Mouse (Mus musculus): ENCODE data around the gene Cdc45.
"Not testable (repeated sequence)": the region's sequence is repeated elsewhere in the genome, so short reads cannot be mapped to it uniquely, and the experiment has no call there.

Gene Cdc45

DNA sequence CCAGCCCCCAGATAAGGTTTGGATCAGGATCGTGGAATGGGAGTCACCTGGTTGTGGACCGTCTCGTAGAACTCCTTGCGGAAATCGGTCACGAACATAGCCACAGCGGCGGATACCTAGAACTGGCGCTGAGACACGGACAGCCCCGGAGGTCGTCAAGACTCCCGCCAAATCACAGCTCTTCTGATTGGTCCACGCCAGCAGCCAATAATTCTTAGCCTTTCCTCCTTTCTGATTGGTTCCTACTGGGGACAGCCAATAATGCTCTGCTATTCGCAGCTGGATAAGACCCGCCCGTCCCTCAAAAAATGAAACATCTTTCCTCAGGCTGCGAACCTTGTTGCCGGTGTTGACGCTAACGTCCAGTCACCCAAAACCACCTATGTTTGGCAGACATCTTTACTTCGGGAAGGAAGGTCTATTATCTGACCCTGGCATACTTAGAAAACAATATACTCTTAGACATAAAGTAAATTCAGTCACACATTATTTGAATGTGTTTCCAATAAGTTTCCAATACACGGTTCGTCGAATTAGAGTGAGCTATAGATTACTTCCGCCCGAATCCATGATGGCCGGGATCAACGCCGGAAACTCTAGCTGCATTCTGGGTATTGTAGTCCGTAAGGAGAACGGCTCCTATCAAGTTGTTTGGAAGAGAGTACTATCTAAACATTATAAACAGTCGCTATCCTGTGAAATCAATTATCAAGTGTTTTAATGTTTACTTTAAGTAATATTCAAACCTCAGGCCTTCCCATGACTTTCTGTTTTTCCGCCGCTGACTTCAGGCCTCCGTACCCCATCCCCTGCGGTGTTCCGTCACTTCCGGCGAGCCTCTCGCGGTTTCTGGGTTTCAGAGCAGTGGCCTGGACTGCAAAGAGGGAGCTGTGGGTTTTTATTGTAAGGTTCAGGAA lies at the start of gene Cdc45, which contains the start of gene Ufd1:
Cdc45 (minus strand) TSS at position 520 of the 917 bp plus-strand sequence.
Ufd1 (plus strand) TSS at position 312 of the 917 bp plus-strand sequence.
- DNase-seq (ENCODE audit: low spot score), result peak; percentile 88

DNA sequence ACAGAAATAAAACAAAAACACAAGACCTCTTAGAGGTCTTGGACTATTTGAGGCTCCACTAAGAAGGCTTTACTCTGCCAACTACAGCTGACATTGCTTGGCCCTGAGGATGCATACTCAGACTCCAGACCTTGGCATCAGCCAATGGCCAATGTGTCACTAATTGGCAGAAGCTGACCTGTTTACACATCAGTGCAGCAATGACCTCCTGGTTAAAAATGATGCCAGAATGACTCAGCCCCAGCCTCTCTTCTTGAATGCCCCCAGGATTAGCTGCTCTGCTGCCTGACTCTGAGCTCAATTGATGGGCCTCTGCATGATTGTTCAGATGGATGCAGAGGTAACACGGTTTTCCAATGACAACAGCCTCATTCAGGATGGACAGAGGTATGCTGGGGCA lies 48.4 kb upstream of the Cdc45 start:
- no peak for DNase-seq (ENCODE audit: low spot score)

DNA sequence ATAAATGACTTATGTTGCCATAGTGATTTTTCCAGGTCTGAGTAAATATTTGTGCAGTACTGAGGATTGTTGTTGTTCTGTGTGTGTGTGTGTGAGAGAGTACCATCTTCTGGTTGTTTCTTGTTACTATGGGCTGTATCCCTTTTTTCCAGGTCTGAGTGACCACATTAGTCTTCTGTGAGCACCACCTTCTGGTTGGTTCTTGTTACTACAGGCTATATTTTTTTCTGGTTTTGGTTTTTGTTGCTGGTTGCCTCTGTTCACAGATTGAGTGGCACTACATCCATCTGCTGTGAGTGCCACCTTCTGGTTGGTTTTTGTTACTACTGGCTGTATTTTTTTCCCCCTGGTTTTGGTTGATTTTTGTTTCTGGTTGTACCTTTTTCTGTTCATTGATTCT lies 46.8 kb upstream of the Cdc45 start:
- DNase-seq (ENCODE audit: low spot score), result no peak

DNA sequence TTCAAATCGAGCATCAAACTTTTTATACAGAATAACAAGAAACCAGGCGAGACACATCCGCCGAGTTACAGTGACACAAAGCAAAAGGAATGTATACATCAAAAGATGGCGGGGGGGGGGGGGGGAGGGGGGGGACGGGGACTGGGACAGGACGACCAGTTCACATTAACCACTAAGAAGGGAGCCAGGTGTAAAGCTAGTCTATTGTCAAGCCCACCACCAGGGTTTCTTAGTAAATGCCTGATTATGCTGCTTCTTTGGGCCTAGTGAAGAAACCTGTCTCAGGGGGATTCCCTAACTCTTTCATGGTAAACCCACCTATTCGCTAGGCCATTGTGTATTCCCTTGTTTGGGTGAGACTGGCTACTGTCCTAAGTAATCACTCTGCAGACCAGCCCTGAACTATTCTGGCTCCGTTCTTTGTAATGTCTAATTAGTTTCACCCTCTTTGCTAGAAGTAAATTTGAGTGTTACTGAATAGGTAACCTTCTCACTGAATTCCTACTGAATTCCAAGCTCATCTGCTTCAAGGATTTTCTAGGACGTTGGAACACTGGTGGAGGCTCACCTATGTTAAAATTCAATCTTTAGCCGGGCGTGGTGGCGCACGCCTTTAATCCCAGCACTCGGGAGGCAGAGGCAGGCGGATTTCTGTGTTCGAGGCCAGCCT lies 37.9 kb upstream of the Cdc45 start:
- not testable (repeated sequence) for DNase-seq (ENCODE audit: low spot score)

DNA sequence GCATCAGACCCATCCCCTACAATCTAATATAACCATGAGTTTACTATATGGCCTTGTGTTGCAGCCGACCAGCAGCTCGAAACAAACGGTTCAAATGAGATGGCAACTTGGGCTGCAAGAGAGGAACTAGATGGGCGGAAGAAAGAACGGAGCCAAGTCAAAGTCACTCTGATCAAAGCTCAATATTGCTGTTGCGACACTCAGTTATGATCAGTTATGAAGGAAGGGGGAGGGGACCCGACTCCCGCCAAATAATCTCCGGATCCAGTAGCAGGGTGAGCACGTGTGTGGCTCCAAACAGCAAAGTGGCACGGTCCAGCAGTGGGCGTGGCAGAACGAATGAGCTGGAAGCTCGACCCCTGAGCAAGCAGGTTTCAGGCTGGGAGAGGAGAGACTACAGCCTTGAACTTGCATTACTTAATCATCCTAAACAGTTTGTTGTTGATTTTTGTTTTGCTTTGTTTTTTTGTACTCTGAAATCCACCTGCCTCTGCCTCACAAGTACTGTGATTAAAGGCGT lies 34.6 kb upstream of the Cdc45 start:
- DNase-seq (ENCODE audit: low spot score), result no peak

DNA sequence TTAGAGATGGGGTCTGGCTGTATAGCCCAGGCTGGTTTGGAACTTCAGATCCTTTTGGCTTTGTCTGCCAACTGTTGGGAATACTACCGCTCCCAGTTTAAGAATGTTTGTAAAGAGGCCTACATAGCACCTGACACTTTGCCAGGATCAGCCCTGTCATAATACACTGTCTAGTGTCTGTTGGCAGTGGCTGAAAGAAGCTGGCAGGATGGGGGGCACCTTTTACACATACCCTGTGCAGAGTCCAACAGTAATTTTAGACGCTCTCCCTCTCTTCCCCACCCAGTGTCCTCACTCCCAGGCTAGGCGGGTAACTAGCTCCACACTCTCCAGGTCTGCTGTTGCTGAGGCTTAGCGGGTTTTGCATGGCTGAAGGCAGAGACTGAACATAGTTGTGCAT lies 26.6 kb upstream of the Cdc45 start:
- DNase-seq (ENCODE audit: low spot score), result no peak

DNA sequence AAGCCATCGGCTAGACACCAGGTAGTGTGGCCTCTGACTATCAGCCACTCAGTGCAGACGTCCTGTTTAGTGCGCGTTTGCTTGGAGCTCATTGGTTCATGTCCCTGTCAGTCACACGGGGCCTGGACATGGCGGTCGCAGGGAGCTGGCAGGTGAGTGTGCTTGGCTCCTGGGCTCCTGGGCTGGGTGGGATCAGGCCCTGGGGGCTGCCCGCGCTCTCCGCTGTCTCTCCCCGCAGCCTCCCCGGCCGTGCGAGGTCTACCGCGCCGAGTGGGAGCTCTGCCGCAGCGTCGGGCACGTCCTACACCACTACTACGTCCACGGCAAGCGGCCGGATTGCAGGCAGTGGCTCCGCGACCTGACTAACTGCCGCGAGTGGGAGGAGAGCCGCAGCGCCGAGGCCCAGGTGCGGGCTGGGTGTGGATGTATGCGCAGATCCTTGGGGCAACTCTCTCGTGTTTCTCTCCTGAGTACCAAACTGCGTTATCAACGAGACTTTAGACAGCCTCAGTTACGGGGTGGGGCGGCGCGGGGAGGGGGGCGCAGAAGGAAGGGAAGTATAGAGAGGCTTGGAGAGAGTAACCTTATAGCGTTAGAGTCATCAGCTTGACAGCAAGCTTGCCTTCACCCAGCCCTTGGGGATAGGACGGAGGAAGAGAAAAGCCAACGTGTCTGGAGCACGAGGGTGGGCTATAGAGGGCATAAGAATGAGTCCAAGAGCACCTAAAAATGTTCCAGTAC lies 24.9 kb upstream of the Cdc45 start, which contains the start of the genes 2510002D24Rik and Gm28539:
2510002D24Rik (plus strand) TSS at position 111 of the 741 bp plus-strand sequence.
Gm28539 (plus strand) TSS at position 117 of the 741 bp plus-strand sequence.
- peak; percentile 92 for DNase-seq (ENCODE audit: low spot score)

DNA sequence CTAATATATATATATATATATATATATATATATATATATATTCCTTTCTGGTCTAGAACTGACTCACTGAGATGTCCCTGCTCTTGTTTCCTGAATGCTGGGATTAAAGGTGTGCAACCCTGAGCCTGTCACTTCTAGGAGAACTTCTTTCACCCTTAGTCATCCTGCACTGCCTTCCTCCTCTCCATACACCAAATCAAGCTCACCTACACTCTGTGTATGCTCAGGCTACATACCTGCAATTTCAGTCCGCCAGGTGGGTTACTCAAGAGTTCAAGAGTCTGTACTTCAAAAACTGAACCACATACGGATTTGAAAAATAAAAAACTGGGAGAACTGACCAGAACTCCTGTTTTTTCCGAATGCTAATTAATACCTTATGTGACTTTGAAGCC lies 24.3 kb upstream of the Cdc45 start:
- DNase-seq (ENCODE audit: low spot score), result no peak

DNA sequence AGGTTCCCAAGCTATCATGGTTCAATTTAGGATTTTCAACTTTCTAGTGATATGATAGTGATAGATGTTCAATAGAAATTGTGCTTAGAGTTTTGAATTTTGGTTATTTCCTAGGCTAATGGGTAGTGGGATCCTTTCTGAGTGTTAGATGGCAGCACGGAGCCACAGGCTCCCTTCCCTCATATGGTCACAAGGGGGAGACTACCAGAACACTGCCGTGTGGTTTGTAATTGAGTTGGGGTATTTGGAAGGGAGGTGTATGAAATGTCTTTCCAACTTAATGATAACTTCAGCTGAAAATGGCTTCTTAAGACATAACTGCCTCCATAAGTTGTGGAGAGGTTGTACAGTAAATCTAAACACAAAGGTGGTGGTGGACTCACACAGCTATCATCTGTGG lies 21.7 kb upstream of the Cdc45 start:
- DNase-seq (ENCODE audit: low spot score), result no peak

DNA sequence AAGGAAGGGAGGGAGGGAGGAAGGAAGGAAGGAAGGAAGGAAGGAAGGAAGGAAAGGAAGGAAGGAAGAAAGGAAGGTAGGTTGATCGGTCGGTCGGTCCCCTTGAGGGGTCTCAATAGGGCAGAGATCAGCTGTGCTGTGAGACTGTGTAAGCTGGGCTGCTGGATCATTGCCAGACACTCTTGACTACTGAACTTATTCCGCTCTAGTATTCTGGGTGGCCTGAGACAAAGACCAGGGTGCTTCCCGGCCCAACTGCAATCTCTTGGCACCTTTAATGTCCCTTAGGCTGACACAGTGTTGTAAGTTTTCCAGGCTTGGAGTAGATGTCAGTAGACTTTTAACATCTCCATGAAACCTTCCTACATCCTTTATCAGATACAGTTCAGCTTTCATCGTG lies 17.3 kb upstream of the Cdc45 start:
- no peak for DNase-seq (ENCODE audit: low spot score)

DNA sequence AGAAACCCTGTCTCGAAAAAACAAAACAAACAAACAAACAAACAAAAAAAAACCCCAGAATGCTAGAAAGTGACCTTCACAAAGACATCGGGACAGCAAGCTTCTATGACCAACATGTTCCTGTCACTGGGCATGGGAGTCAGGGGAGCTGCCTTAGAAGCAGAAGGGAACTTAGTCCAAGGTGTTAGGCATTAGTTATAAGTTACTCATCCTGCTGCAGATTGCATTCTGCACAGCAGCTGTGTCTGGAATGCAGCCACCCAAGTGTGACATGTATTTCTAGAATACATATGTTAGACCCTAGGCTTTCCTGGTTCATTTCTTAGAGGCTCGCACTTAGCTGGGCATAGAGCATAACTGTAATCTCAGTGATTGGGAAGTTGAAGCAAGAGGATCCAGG lies 16.8 kb upstream of the Cdc45 start:
- DNase-seq (ENCODE audit: low spot score), result no peak

DNA sequence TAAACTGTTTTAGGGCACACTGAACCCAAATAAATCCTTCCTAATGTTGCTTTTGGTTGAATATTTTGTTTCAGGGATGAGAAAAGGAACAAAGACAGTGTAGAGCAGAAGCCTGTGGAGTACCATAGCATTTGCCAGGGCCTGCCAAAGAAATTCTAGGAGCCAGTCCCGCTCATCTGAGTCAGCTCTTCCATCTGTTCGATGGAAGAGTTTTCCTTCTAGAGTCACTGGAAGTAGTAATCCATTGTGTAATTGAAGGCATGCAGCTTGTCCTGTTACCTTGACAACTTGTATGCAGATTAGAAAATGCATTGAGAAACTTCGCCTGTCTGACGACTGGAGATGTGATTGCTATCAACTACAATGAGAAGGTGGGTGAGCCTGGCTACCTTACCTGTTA lies 11.1 kb upstream of the Cdc45 start:
- DNase-seq (ENCODE audit: low spot score), result no peak

DNA sequence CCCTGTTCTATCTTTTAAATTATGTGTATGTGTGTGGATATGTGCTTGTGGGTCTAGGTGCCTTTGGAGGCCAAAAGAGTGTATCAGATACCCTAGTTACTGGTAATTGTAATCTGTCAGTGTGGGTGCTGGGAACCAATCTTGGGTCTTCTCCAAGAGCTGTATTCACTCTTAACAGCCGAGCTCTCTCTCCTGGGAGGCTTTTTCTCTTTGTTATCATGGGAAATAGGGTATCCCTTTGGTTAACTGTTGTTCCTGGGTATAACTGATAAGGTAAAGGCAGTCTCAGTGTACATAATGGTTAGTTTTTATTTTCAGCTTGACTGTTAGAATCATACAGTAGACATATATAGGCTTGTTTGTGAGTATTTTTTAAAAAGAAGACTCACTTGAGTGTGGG lies 10.6 kb upstream of the Cdc45 start:
- no peak for DNase-seq (ENCODE audit: low spot score)

DNA sequence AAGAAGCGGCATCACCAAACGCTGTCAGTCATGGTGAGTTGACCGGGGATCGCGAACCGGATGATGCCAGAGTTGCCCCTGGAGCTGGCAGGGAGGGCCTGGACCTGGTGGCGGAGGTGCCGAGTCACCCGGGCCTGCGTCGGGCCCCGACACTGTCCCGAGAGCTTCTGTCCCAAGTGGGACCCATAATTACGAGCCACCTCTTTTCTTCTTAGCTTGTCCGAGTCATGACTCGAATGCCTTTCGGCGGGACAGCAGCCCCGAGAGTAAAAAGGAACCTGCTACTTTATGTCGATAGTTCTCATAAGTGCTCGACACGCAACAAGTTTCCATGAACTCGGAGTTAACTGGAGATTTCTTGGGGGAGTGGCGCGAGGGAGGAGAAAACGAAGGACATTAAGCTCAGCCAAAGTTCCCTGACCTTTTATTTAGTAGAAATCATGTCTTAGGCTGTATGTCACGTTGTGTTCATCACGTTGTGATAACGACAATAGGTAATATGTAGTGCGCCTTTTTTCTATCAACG lies 661 bp upstream of the Cdc45 start:
- no peak for DNase-seq (ENCODE audit: low spot score)

DNA sequence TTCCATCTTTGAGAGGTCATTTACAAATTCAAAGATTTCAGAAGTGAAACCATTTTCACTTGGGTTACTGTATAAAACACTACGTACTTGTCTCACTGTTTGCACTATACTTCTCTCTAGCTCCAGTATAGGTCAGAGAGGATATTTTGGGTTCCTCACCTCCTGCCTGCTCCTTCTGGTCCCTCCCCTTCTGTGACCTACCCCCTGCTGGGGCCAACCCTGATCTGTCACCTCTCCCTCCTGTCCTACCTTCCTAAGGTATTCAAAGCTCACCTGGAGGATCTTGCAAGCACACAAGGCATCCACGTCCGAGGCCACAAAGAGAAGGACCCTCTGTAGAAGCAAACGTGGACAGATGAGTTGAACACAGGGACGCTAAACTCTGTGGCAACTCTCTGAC lies 755 bp downstream of the Cdc45 start:
- no peak for DNase-seq (ENCODE audit: low spot score)

DNA sequence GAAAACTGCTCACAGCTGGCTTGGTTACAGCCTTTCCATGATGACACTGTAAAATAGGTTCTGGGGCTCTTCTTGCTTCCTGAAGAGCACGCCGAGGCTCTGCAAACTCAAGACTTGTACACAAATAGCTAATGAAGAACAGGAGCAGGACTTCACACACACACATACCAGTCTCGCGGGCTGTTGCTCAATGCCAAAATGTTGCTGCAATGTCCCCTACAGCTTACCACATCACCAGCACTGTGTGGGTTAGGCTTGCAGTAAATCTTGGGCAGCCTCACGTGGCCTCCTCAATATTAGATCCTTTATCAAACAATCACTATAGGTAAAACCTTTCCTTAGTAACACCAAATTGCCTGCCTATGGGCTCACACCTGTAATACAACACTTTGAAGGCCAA lies 2.8 kb downstream of the Cdc45 start:
- no peak for DNase-seq (ENCODE audit: low spot score)

DNA sequence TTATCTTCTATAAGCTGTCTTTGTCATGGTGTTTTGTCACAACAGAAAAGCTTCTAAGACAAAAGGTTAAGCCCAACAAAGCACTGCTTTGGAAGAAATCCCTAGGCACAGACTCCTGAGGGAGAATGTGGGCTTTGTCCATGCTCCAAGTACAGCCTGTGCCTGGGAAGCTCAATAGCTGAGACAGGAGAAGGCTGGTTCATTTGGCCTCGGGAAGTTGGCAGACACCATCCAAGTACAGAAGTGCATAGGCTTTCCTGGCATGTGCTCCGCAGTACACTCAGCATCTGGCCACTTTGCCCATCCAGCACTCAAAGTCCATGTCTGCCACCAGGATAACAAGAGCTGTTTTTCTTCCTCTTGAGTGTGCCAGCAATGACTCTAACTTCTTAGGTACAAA lies 6.0 kb downstream of the Cdc45 start:
- DNase-seq (ENCODE audit: low spot score), result no peak

DNA sequence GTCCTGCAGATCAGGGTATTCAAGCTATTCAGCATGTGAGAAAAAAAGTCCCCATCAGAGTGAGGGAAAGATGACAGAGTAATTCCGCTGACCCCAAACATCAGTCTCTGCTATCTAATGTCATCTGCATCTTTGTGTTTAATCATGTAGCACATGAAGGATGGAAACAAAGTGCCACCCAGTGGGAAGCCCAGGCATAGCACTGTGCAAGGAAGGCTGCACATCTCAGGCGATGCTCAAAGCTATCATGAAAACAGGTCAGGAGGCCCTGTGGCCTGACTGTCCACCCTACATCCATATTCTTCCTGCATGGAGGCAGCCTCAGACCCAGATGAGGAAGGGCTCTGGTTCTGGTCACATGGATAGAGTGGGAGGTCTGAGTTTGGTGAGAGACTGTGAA lies 12.9 kb downstream of the Cdc45 start:
- DNase-seq (ENCODE audit: low spot score), result peak; percentile 61

DNA sequence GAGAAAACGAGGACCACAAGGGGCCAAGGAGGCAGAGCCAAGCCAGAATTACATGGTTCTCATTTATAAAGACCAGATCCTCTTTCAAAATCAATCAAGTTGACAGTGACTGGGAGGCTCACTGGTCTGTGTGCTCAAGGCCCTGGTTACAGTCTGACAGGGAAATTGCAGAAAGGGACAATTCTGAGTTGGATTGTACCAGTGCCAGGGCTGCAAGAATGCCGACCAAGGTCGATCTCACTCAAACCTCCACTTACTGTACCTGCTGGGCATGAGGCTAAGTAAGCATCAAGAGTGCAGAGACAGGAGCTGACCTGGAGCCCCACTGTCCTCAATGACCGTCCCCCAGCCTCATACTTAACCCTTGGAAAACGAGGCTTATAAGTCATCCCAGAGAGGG lies 13.6 kb downstream of the Cdc45 start:
- no peak for DNase-seq (ENCODE audit: low spot score)

DNA sequence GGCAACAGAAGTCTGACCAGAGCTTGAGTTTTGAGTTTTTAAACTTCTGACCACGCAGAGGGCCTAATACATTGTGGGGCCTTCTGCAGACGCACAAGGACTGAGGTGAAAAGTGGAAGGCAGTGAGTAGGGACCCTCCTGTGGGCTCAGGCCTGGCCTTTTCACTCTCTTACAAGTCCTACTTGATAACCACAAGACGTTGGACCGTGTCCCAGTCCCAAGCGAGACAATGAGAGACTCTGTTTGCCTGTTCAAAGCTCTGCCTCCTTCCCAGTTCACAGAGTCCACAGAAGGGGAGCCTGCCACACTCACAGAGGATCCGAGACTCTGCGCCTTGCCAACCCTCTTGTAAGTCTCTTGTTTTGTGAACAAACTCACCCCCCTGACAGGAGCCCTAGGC lies 15.1 kb downstream of the Cdc45 start:
- DNase-seq (ENCODE audit: low spot score), result no peak

DNA sequence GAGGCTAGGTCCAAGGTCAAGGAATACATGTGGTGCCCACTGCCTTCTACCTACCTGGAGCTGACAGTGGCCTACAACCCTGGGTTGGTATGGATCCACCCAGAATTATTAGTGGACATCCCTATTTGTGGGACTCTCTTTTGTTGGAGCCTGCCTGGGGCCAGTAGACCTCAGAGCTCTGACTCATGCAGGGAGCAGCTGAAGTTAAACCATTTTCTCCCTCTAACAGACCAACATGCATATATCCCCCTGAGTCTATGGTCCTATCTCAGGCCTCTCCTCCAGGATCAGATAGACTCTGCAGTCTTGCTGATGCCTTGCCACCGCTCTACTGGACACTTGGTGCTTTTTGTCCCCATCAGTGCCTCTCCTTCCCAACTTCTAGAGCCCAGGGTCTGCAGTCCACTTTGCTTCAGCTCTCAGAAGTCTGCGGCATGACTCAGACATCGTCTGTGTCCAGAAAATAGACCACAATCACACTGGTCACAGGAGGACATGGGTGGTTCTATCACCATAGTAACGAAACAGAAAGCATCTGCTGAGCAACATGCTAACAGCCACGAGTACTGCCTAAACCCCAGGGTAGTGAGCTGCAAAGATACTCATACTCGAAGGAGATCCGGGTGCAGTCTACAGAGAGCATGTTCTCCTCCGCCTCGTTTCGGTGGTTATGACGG lies 16.4 kb downstream of the Cdc45 start:
- no peak for DNase-seq (ENCODE audit: low spot score)
